Mouse (Mus musculus) heart, embryonic 13.5 days (tissue): ENCODE measurements around the gene Hmgn1. TPM values are rescaled to one million over a fixed set of nuclear protein-coding genes. Genes with fewer than 3 reads are reported as not detected.
"Not testable (repeated sequence)": the region's sequence is repeated elsewhere in the genome, so short reads cannot be mapped to it uniquely, and the experiment has no call there.

Source experiments
- ATAC-seq: fragments of 200-750 bp; cut with Nextera tagmentation; 2 replicates; pipeline ENCODE4 v1.8.0; 2017; ENCODE audit warnings: moderate TSS enrichment; ENCODE audit not compliant: insufficient number of reproducible peaks, low FRiP score, low TSS enrichment; ENCODE audit errors: extremely low read depth
- H3K27ac ChIP-seq: fragments of 300-500 bp; sonication (generic); replicated peaks from 2 replicates; pipeline ENCODE4 v1.5.1; 2015; ENCODE audit warnings: moderate library complexity, mild to moderate bottlenecking, inconsistent platforms
- H3K27me3 ChIP-seq: fragments of 300-500 bp; sonication (generic); replicated peaks from 2 replicates; pipeline ENCODE4 v1.6.1; 2015; ENCODE audit warnings: mild to moderate bottlenecking, inconsistent platforms
- H3K36me3 ChIP-seq: fragments of 300-500 bp; sonication (generic); 2 replicates; pipeline ENCODE4 v1.6.1; 2015; ENCODE audit warnings: mild to moderate bottlenecking, inconsistent platforms
- H3K4me1 ChIP-seq: fragments of 300-500 bp; sonication (generic); 2 replicates; pipeline ENCODE4 v1.6.1; 2015; ENCODE audit warnings: inconsistent platforms
- H3K4me2 ChIP-seq: fragments of 300-500 bp; sonication (generic); 2 replicates; pipeline ENCODE4 v1.6.1; 2015; ENCODE audit warnings: inconsistent platforms, mild to moderate bottlenecking, moderate library complexity
- H3K4me3 ChIP-seq: fragments of 300-500 bp; sonication (generic); 2 replicates; pipeline ENCODE4 v1.5.1; 2015; ENCODE audit warnings: moderate library complexity, mild to moderate bottlenecking, inconsistent platforms
- H3K9ac ChIP-seq: fragments of 300-500 bp; sonication (generic); 2 replicates; pipeline ENCODE4 v1.6.1; 2015; ENCODE audit warnings: inconsistent platforms, mild to moderate bottlenecking, moderate library complexity
- H3K9me3 ChIP-seq: fragments of 300-500 bp; sonication (generic); 2 replicates; pipeline ENCODE4 v1.6.1; 2016; ENCODE audit warnings: inconsistent platforms
- WGBS: fragments of 180-500 bp; shearing (Covaris S2); methylation state at CpG from one replicate; pipeline ENCODE4 v1.1.7; 2015; ENCODE audit warnings: mixed read lengths; 5-methylcytosine and 5-hydroxymethylcytosine counted together
- polyA plus RNA-seq: library from polyadenylated mRNA; unstranded; fragments of >200 nt; fragmentation: Nextera tagmentation; extraction: Ambion mirVana; gene quantifications from 2 replicates; pipeline ENCODE4 v1.2.1, GENCODE M21; 2015

The Hmgn1 gene
- polyA plus RNA-seq, 1 experiment from 2014 or later, result 348 TPM

DNA sequence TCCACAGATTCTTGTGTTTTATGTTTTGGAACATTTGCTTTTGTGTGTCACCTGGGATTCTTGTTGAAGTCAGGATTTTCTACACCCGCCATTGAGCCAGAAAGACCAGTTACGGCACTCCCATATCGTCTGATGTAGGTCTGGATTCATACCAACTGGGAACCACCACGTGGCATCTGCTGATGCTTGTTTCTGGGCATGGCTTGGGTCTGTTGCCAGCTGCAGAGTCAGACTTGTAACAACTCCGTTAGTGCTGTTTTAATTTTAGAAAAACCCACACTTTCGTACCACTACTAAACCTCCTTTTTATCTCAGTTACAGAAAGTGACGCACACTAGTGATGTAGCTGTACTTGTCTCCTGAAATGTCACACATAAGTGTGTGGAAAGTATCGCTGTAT is 28.5 kb upstream of the Hmgn1 start:
- H3K27ac ChIP-seq, result no peak overlapping the region
- H3K9ac ChIP-seq, result no peak overlapping the region
- H3K4me2 ChIP-seq, result no peak overlapping the region
- no peaks in the 10 kb centered on the region for H3K9me3 ChIP-seq
- H3K4me3 ChIP-seq, result no peak overlapping the region
- no peak for ATAC-seq
- H3K36me3 ChIP-seq, result peaks cover 54% of the 10 kb centered on the region
- no peaks in the 10 kb centered on the region for H3K27me3 ChIP-seq
- H3K4me1 ChIP-seq, result peaks cover 23% of the 10 kb centered on the region
- WGBS, result 83% methylated on average over 8 of the region's 8 CpGs

DNA sequence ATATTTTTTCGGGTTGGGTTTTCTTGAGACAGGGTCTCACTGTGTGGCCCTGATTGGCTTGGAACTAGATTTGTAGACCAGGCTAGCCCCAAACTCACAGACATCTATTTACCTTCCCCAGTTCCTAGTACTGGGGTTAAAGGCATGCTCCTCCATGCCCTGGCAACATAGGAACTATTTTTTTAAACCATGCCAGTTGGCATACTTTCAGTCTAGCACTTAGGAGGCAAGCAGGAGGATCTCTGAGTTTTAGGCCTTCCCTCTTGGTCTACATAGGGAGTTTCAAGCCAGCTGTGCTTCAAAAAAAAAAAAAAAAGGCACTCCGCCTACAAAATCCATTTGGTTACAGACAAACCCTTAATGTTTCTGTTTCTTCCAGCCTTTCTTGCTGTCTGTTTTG is 26.9 kb upstream of the Hmgn1 start:
- H3K9me3 ChIP-seq, result no peaks in the 10 kb centered on the region
- no peak overlapping the region for H3K4me2 ChIP-seq
- H3K9ac ChIP-seq, result no peak overlapping the region
- H3K4me1 ChIP-seq, result peaks cover 33% of the 10 kb centered on the region
- H3K27me3 ChIP-seq, result no peaks in the 10 kb centered on the region
- H3K27ac ChIP-seq, result no peak overlapping the region
- WGBS, result 91% methylated on average over 2 of the region's 2 CpGs
- no peak overlapping the region for H3K4me3 ChIP-seq
- H3K36me3 ChIP-seq, result peaks cover 54% of the 10 kb centered on the region
- ATAC-seq, result no peak

DNA sequence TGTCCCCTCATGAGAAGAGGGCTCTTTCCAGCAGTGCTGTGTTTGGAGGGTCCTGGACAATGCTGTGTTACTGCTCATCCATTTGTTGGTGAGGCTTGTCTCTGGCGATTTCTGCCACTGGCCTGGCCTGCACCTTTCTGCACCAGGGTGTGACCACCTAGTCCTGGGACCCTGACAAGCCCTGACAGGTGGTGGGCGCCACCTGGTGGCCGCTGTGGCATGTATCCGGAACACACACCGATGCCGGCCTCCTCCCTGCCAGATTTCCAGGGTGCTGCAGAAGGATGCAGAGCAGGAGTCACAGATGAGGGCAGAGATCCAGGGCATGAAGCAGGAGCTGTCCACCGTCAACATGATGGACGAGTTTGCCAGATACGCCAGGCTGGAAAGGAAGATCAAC is 24.0 kb upstream of the Hmgn1 start:
- peak overlapping the region; percentile 69 for H3K27ac ChIP-seq

DNA sequence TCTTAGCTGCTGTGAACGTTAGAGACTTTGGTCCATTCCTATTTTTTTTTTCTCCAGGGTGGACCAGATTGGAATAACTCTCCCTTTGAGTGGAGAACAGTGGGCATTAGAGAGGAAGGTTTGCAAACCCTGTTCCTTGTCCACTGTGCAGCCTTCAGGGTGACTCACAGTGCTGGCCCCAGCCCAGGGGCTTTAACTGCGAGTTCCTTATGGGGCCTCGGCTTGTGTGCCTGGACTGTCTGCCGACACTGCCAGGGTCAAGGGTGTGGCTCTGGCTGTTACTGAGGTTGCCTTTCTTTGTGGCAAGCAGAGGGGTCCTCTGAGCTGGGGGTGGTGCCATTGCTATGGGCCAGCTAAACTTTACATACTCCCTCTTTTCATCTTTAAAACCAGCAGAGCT is 23.5 kb upstream of the Hmgn1 start:
- H3K4me2 ChIP-seq, result no peak overlapping the region
- no peaks in the 10 kb centered on the region for H3K27me3 ChIP-seq
- H3K36me3 ChIP-seq, result peaks cover 40% of the 10 kb centered on the region
- no peak for ATAC-seq
- H3K9ac ChIP-seq, result peak overlapping the region; percentile 69
- H3K27ac ChIP-seq, result peak overlapping the region; percentile 69
- no peaks in the 10 kb centered on the region for H3K9me3 ChIP-seq
- H3K4me1 ChIP-seq, result peaks cover 52% of the 10 kb centered on the region
- no peak overlapping the region for H3K4me3 ChIP-seq
- 32% methylated on average over 4 of the region's 4 CpGs for WGBS

More for the DNA sequence above, 24.0 kb upstream of the Hmgn1 start:
- no peak overlapping the region for H3K4me2 ChIP-seq
- peaks cover 47% of the 10 kb centered on the region for H3K4me1 ChIP-seq
- peaks cover 45% of the 10 kb centered on the region for H3K36me3 ChIP-seq
- H3K4me3 ChIP-seq, result no peak overlapping the region
- 14% methylated on average over 9 of the region's 9 CpGs for WGBS
- peak overlapping the region; percentile 69; the same call in 1 of the 2 replicates for H3K9ac ChIP-seq
- no peaks in the 10 kb centered on the region for H3K9me3 ChIP-seq
- ATAC-seq, result no peak
- no peaks in the 10 kb centered on the region for H3K27me3 ChIP-seq

DNA sequence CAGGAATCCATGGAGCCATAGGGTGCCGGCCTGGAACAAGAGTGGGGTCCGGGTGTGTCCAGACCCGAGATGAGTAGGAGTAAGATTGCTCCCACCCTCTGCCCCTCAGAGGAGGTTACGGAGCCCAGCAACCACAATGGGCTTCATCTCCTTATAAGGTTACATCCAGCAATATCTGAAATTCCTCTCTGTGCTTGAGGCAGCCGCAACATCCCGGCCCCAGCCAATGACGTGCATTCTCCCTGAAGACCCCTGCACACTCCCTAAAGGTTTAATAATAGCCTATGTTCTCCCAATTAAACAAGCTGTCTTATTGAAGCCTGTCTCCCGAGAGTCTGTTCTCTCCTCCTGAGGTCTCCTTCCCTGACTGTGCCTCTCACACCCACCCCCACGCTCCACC is 21.8 kb upstream of the Hmgn1 start:
- H3K27me3 ChIP-seq, result no peaks in the 10 kb centered on the region
- ATAC-seq, result no peak
- peaks cover 56% of the 10 kb centered on the region for H3K4me1 ChIP-seq
- 27% methylated on average over 9 of the region's 9 CpGs for WGBS
- peak overlapping the region; percentile 87 for H3K27ac ChIP-seq
- peak overlapping the region; percentile 50 for H3K9ac ChIP-seq
- H3K4me3 ChIP-seq, result no peak overlapping the region
- no peaks in the 10 kb centered on the region for H3K9me3 ChIP-seq
- peaks cover 24% of the 10 kb centered on the region for H3K36me3 ChIP-seq
- H3K4me2 ChIP-seq, result peak overlapping the region; percentile 51

DNA sequence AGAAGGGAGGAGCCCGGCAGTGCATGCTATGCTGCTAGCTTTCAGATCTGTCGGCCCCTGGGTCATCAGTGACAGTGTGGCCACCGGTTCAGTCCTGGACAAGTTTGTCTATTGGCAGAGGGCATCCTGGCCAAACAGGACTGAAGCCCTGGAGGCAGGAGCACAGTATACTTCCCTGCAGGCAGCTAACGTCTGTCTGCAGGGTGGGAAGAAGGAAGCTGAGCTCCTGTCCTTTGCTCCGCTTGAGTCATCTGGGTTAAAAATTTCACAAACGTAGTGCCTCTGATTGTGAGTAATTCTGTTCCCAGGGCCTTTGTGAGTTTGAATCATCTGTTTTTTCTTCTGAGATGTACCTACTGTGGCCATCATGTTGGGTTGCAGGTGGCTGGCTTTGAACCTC is 21.3 kb upstream of the Hmgn1 start:
- peaks cover 19% of the 10 kb centered on the region for H3K36me3 ChIP-seq
- H3K9me3 ChIP-seq, result no peaks in the 10 kb centered on the region
- no peak overlapping the region for H3K4me3 ChIP-seq
- H3K9ac ChIP-seq, result peak overlapping the region; percentile 50
- no peak for ATAC-seq
- WGBS, result 39% methylated on average over 6 of the region's 6 CpGs
- peak overlapping the region; percentile 51 for H3K4me2 ChIP-seq
- H3K4me1 ChIP-seq, result peaks cover 56% of the 10 kb centered on the region
- H3K27ac ChIP-seq, result peak overlapping the region; percentile 87
- H3K27me3 ChIP-seq, result no peaks in the 10 kb centered on the region

DNA sequence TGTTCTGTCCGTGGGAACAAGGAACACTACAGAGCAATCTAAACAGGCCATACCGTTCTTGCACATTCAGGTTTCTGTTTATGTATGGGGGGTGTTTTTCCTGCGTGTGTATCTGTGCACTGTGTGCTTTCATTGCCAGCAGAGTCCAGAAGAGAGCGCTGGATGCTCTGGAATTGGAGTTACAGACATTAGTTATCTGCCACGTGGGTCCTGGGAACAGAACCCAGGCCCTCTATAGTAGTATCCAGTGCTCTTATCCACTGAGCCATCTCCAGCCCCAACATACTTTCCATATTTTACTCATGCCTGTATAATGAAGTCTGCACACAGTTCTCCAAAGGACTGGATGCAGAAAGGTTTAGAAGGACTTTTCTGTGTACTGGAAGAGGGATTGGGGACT is 18.3 kb upstream of the Hmgn1 start:
- ATAC-seq, result no peak
- H3K27ac ChIP-seq, result peak overlapping the region; percentile 66

DNA sequence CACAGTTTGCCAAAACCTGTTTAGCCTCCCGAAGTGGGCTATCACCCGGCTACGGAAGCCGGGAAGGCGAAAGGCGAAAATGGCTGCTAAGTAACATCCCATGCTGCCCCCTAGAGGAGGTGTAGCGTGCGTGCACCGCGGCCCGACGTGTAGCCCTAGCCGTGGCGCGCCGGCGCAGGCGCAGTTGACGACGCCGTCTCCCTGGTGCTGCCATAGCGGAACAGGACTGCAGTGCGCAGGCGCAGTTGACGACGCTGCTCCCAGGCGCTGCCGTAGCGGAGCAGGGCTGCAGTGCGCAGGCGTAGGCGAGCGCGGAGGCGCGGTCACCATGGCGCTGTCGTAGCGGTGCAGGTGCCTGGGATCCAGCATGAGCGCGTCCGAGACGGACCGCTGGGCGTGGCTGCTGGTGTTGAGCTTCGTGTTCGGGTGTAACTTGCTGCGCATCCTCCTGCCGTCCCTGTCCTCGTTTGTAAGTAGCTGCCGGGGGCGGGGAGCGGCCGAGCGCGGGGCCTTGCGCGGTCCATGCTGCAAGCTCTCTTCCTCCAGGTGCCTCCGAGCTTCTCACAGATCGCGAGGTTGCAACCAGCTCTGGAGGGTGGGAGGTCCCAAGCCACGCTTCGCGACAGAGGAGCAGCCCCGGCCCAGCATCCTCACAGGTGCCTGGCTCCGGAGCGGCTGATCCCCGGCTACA is 17.7 kb upstream of the Hmgn1 start, which contains the start of gene Wrb:
Gene Wrb, plus strand, starts transcription at position 298 of the 691 bp plus-strand sequence.
- Histone ChIP-seq H3K27ac (peak within 1 kb of the TSS; percentile 66), H3K9me3 (0 out of 2 replicates have a peak, but pooled peaks cover 3% of the 10 kb centered on the region), H3K27me3 (no peaks in the 10 kb centered on the region; the same call in 1 of the 2 replicates), H3K9ac (peak within 1 kb of the TSS; percentile 89), H3K4me1 (peaks cover 43% of the 10 kb centered on the region), H3K4me2 (peak within 1 kb of the TSS; percentile 87), H3K4me3 (peak within 1 kb of the TSS; percentile 87), H3K36me3 (no peaks in the 10 kb centered on the region)
- under 1% methylated on average over 68 of the region's 68 CpGs for WGBS
- peak; percentile 96 for ATAC-seq

More for the DNA sequence above, 18.3 kb upstream of the Hmgn1 start:
- H3K4me3 ChIP-seq, result peak overlapping the region; percentile 87
- WGBS, result 3% methylated on average over 5 of the region's 5 CpGs
- H3K27me3 ChIP-seq, result no peaks in the 10 kb centered on the region; the same call in 1 of the 2 replicates
- no peaks in the 10 kb centered on the region for H3K36me3 ChIP-seq
- peak overlapping the region; percentile 87 for H3K4me2 ChIP-seq
- H3K9me3 ChIP-seq, result no peaks in the 10 kb centered on the region
- H3K4me1 ChIP-seq, result peaks cover 49% of the 10 kb centered on the region
- peak overlapping the region; percentile 89 for H3K9ac ChIP-seq

DNA sequence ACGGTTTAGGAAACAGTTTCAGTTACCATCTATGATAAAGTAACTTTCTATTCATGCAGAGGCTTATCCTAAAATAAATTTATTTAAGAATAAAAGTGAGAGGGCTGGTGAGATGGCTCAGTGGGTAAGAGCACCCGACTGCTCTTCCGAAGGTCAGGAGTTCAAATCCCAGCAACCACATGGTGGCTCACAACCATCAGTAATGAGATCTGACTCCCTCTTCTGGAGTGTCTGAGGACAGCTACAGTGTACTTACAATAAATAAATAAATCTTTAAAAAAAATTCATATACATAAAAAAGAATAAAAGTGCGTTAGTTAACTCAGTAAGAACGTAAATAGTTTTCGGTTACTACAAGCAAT is 17.2 kb upstream of the Hmgn1 start:
- H3K4me1 ChIP-seq, result peaks cover 38% of the 10 kb centered on the region
- not testable (repeated sequence) for ATAC-seq, H3K36me3 ChIP-seq, H3K9ac ChIP-seq, H3K9me3 ChIP-seq, H3K27ac ChIP-seq, H3K27me3 ChIP-seq
- 23% methylated on average over 6 of the region's 6 CpGs for WGBS
- peak overlapping the region; percentile 87 for H3K4me3 ChIP-seq
- H3K4me2 ChIP-seq, result 0 out of 2 replicates have a peak overlapping the region, but pooled peaks have one; percentile 41

DNA sequence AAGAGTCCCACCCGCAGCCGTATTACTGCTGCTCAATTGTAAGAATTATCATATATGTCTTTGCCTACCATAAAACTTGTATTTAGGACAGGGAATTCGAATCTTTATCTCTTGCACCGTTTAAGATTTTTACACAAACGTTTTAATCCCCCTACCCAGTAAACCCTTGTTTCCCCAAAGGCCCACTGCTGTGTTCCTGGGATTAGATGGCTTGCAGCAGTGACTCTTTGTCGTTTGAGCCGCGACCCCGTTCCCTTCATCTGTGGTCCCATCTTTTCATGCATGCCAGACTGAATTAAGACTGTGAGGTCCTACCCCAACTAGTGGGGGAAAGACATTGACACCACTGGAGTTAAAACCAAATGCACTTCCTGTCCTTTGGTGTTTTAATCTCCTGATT is 937 bp upstream of the Hmgn1 start:
- Histone ChIP-seq H3K9ac (peak overlapping the region; percentile 88), H3K4me2 (peak overlapping the region; percentile 82), H3K36me3 (peaks cover 33% of the 10 kb centered on the region), H3K27ac (peak overlapping the region; percentile 98), H3K4me1 (peaks cover 31% of the 10 kb centered on the region), H3K9me3 (no peaks in the 10 kb centered on the region), H3K4me3 (peak overlapping the region; percentile 95), H3K27me3 (no peaks in the 10 kb centered on the region)
- no peak for ATAC-seq
- 3% methylated on average over 9 of the region's 9 CpGs for WGBS

DNA sequence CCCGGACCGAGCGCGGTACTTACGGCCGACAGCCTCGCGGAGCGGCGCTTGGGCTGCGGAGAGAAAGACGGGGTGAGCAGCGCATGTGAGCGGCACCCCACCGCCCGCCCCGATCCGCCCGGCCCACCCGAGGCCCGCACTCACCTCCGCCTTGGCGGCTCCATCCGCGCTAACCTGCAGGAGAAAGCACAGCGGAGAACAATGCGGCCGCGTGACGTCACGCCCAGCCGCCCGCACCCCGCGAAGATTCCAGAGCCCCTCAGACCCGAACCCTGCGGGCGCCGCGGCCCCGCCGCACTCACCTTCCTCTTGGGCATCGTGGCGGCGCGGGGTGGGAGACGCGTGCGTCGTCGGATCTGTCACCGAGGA is 257 bp downstream of the Hmgn1 start:
- peak overlapping the region; percentile 97 for H3K9ac ChIP-seq
- H3K4me3 ChIP-seq, result peak overlapping the region; percentile 95
- no peaks in the 10 kb centered on the region for H3K27me3 ChIP-seq
- H3K9me3 ChIP-seq, result no peaks in the 10 kb centered on the region
- WGBS, result under 1% methylated on average over 52 of the region's 52 CpGs
- peak overlapping the region; percentile 82 for H3K4me2 ChIP-seq
- H3K36me3 ChIP-seq, result peaks cover 45% of the 10 kb centered on the region
- peak; percentile 54; the same call in 1 of the 2 replicates for ATAC-seq
- peak overlapping the region; percentile 98 for H3K27ac ChIP-seq
- H3K4me1 ChIP-seq, result peaks cover 31% of the 10 kb centered on the region

DNA sequence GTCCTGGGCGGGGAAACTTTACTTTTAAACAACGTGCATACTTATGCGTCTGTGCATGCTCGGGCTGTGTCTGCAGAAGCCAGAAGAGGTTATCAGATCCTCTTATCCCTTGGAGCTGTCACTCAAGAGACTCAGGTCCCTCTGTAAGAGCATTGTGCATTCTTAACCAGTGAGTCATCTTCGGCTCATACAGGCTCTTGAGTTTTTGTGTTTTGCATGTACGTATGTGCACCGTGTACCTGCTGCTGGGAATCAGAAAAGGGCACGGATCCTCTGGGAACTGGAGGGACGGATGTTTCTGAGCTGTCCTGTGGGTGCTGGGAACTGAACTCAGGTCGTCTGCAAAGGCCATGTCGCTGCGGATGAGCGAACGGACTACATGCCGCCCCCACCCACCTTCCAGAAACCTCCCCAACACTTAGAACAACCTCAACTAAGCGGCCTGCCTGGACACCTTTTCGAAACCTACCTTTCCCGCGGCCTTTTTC is 801 bp downstream of the Hmgn1 start:
- H3K4me3 ChIP-seq, result peak overlapping the region; percentile 95
- H3K27me3 ChIP-seq, result no peaks in the 10 kb centered on the region
- H3K27ac ChIP-seq, result peak overlapping the region; percentile 98
- peaks cover 49% of the 10 kb centered on the region for H3K36me3 ChIP-seq
- H3K4me1 ChIP-seq, result peaks cover 31% of the 10 kb centered on the region
- 1% methylated on average over 19 of the region's 19 CpGs for WGBS
- no peaks in the 10 kb centered on the region for H3K9me3 ChIP-seq
- H3K4me2 ChIP-seq, result peak overlapping the region; percentile 82
- H3K9ac ChIP-seq, result peak overlapping the region; percentile 97
- ATAC-seq, result no peak
